Mouse (Mus musculus): Measurements from ENCODE around the gene Grik3. TPM values are rescaled to one million over a fixed set of nuclear protein-coding genes. Genes with fewer than 3 reads are reported as not detected.

Grik3 gene
- total RNA-seq, 1 experiment: 9.8 TPM

DNA sequence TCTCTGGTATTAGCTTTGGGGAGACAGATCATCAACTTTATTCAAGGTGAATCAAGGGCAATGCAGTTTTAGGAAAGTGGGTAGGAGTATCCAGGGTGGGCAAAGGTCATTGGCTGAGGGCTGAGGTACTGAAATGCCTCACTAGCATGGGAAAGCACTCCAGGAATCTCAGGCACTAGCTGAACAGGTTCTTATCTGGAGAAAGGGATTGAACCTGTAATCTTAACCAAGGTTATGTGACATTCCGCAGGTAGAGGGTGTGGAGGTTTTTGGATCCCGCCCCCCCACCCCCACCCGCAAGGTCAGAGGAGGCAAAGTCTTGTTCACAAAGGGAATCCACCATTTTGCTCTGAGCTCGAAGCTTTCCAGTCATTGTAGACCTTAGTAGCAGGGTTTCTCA, 93.4 kb downstream of the Grik3 start:
- Histone ChIP-seq H3K4me3 (ENCODE audit: insufficient read depth in 1 of 2, low read depth in 1 of 2, low read length in 2 of 2, poor library complexity in 1 of 2, severe bottlenecking in 1 of 2) (no peak overlapping the region), H3K9me3 (ENCODE audit: control insufficient read depth, insufficient read depth, low read depth, low read length) (no peaks in the 10 kb centered on the region), H3K9ac (ENCODE audit: insufficient read depth, low read depth, low read length, poor library complexity, severe bottlenecking) (no peak overlapping the region), H3K36me3 (ENCODE audit: control insufficient read depth, insufficient read depth, low read length, poor library complexity, severe bottlenecking) (no peaks in the 10 kb centered on the region), H3K4me1 (ENCODE audit: control insufficient read depth in 2 of 2, insufficient read depth in 2 of 2, low read length in 2 of 2, poor library complexity in 1 of 2) (peaks cover 7 to 64% of the 10 kb centered on the region in 2 experiments), H3K27ac (ENCODE audit: insufficient read depth, low read depth, low read length, poor library complexity, severe bottlenecking) (no peak overlapping the region)
- TF ChIP-seq HCFC1 (IDR thresholded peaks at IDR 0.05; ENCODE audit: borderline replicate concordance, insufficient read depth, low read length) (no peak), ZC3H11A (IDR thresholded peaks at IDR 0.05; ENCODE audit: borderline replicate concordance, low read depth, low read length) (no peak), CHD2 (IDR thresholded peaks at IDR 0.05; ENCODE audit: low read depth, low read length) (no peak), ZNF384 (IDR thresholded peaks at IDR 0.05; ENCODE audit: low read depth, low read length) (no peak), MAFK (IDR thresholded peaks at IDR 0.05; ENCODE audit: insufficient read depth, low read depth, low read length) (no peak)
- no peak for DNase-seq (ENCODE audit: low read depth, low spot score)
- in situ Hi-C loops (cut with MboI; ENCODE audit: low sequenced_read_pairs in 2 of 2, unreplicated experiment in 2 of 2): no loop called here

DNA sequence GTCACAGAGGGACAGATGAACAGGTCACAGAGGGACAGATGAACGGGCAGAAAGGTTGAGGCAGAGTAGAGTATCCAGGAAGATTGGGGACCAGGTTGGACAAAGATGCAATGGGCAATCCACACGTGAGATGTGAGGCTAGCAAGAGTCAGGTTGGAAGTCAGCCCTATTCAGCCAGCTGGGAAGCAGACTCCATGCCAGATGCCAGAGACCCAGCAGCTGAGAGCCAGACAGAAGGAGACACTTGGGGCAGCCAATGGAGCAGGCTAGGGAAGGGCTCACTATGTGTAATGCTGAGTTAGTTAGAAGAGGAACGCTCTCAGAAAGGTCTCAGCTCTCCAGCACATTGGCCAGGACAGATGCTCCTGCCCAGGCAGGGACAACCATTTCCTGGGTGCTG, 94.2 kb downstream of the Grik3 start:
- in situ Hi-C loops (cut with MboI; ENCODE audit: low sequenced_read_pairs in 2 of 2, unreplicated experiment in 2 of 2): no loop called here
- Histone ChIP-seq H3K27ac (ENCODE audit: insufficient read depth, low read depth, low read length, poor library complexity, severe bottlenecking) (no peak overlapping the region; the same call in 1 of the 2 replicates), H3K36me3 (ENCODE audit: control insufficient read depth, insufficient read depth, low read length, poor library complexity, severe bottlenecking) (no peaks in the 10 kb centered on the region), H3K4me1 (ENCODE audit: control insufficient read depth in 2 of 2, insufficient read depth in 2 of 2, low read length in 2 of 2, poor library complexity in 1 of 2) (peaks cover 5 to 64% of the 10 kb centered on the region in 2 experiments), H3K9me3 (ENCODE audit: control insufficient read depth, insufficient read depth, low read depth, low read length) (no peaks in the 10 kb centered on the region), H3K4me3 (ENCODE audit: insufficient read depth in 1 of 2, low read depth in 1 of 2, low read length in 2 of 2, poor library complexity in 1 of 2, severe bottlenecking in 1 of 2) (no peak overlapping the region), H3K9ac (ENCODE audit: insufficient read depth, low read depth, low read length, poor library complexity, severe bottlenecking) (no peak overlapping the region)
- no peak for TF ChIP-seq ZC3H11A (IDR thresholded peaks at IDR 0.05; ENCODE audit: borderline replicate concordance, low read depth, low read length)
- TF ChIP-seq MAFK (IDR thresholded peaks at IDR 0.05; ENCODE audit: insufficient read depth, low read depth, low read length): no peak
- TF ChIP-seq CHD2 (IDR thresholded peaks at IDR 0.05; ENCODE audit: low read depth, low read length): no peak
- TF ChIP-seq ZNF384 (IDR thresholded peaks at IDR 0.05; ENCODE audit: low read depth, low read length): no peak
- TF ChIP-seq HCFC1 (IDR thresholded peaks at IDR 0.05; ENCODE audit: borderline replicate concordance, insufficient read depth, low read length): no peak
- DNase-seq (ENCODE audit: low read depth, low spot score): no peak

DNA sequence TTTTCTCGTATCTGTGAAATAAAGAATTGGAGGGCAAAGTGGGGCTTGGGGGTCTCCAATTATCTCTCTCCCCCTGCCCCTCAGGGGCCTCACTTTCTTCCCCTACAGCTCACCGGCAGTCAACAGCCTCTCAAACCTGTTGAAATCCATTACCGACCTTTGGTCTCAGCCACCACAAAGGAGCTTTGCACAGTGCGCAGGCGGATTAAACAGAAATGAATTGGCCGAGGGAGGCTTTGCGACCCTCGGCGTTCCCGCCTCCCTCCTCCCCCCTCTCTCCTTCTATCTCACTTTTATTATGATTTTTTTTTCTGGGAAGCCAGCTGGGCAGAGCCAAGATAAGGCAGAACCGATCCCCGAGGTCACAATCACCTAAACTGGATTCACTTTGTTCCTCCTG, 97.1 kb downstream of the Grik3 start:
- DNase-seq (ENCODE audit: low read depth, low spot score): no peak
- TF ChIP-seq ZNF384 (IDR thresholded peaks at IDR 0.05; ENCODE audit: low read depth, low read length): no peak
- Histone ChIP-seq H3K36me3 (ENCODE audit: control insufficient read depth, insufficient read depth, low read length, poor library complexity, severe bottlenecking) (no peaks in the 10 kb centered on the region), H3K27ac (ENCODE audit: insufficient read depth, low read depth, low read length, poor library complexity, severe bottlenecking) (no peak overlapping the region), H3K4me1 (ENCODE audit: control insufficient read depth in 2 of 2, insufficient read depth in 2 of 2, low read length in 2 of 2, poor library complexity in 1 of 2) (peaks cover 5 to 67% of the 10 kb centered on the region in 2 experiments), H3K9ac (ENCODE audit: insufficient read depth, low read depth, low read length, poor library complexity, severe bottlenecking) (no peak overlapping the region), H3K4me3 (ENCODE audit: insufficient read depth in 1 of 2, low read depth in 1 of 2, low read length in 2 of 2, poor library complexity in 1 of 2, severe bottlenecking in 1 of 2) (no peak overlapping the region), H3K9me3 (ENCODE audit: control insufficient read depth, insufficient read depth, low read depth, low read length) (no peaks in the 10 kb centered on the region)
- in situ Hi-C loops (cut with MboI; ENCODE audit: low sequenced_read_pairs in 2 of 2, unreplicated experiment in 2 of 2): no loop called here

DNA sequence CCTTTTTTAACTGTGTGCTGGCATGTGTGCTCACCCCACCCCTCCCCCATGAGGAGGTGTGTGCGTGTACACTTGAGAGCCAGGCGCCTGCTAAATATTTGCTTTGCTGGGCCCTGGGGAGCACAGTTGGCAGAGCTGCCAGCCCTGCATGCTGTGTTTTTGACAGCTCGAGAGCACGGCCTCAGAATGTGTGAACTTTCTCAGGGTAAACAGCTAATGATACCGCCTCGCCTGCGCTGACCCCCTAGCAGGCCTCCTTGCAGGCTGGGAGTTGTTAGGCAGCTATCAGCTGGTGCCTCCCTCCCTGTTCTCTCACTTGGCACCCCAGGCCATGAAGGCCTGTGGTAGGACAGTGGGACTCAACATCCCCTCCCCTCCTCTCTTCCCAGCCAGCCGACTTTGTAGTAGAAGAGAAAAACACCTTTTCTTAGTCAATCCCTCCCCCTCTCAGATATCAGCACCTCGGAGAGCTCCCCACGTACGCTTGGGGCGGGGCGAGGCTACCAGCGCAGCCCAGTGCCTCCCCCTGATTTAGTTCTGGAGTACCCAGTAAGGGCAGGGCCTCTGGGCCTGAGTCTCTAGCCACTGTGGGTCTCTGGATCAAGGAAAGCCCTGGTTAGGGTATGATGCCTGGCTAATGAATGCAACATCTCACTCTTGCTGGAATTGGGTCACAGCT, 99.9 kb downstream of the Grik3 start:
- no peaks in the 10 kb centered on the region for H3K36me3 ChIP-seq (ENCODE audit: control insufficient read depth, insufficient read depth, low read length, poor library complexity, severe bottlenecking)
- no peak overlapping the region for H3K27ac ChIP-seq (ENCODE audit: insufficient read depth, low read depth, low read length, poor library complexity, severe bottlenecking)
- no peak for DNase-seq (ENCODE audit: low read depth, low spot score)
- no peak overlapping the region for H3K4me3 ChIP-seq (ENCODE audit: insufficient read depth in 1 of 2, low read depth in 1 of 2, low read length in 2 of 2, poor library complexity in 1 of 2, severe bottlenecking in 1 of 2)
- H3K9ac ChIP-seq (ENCODE audit: insufficient read depth, low read depth, low read length, poor library complexity, severe bottlenecking): no peak overlapping the region
- H3K9me3 ChIP-seq (ENCODE audit: control insufficient read depth, insufficient read depth, low read depth, low read length): no peaks in the 10 kb centered on the region
- in situ Hi-C loops (cut with MboI; ENCODE audit: low sequenced_read_pairs in 2 of 2, unreplicated experiment in 2 of 2): no loop called here
- peaks cover 0 to 54% of the 10 kb centered on the region in 2 experiments; a peak in 3 of 4 replicates for H3K4me1 ChIP-seq (ENCODE audit: control insufficient read depth in 2 of 2, insufficient read depth in 2 of 2, low read length in 2 of 2, poor library complexity in 1 of 2)
- TF ChIP-seq ZC3H11A (IDR thresholded peaks at IDR 0.05; ENCODE audit: borderline replicate concordance, low read depth, low read length) (no peak), CHD2 (IDR thresholded peaks at IDR 0.05; ENCODE audit: low read depth, low read length) (no peak), HCFC1 (IDR thresholded peaks at IDR 0.05; ENCODE audit: borderline replicate concordance, insufficient read depth, low read length) (no peak), ZNF384 (IDR thresholded peaks at IDR 0.05; ENCODE audit: low read depth, low read length) (no peak), MAFK (IDR thresholded peaks at IDR 0.05; ENCODE audit: insufficient read depth, low read depth, low read length) (no peak)

DNA sequence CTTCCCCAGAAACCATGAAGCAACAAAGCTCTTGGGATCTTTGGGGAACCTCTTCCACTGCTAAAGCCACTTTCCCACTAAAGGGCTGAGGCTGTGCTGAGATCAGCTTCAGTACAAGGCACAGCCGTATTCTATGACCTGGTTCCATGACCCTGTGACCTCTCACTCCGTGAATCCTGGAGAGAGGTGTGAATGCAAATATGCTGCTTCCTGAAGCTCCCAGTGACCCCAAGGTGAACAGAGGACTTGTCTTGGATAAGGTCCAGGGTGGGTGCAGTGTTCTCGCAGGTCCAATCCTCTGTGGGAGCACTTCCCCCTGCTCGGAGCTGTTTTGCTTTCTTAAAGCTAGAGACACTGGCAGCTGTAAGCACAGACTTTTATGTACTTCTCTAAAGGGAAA, 102.2 kb downstream of the Grik3 start:
- peaks cover 0 to 51% of the 10 kb centered on the region in 2 experiments; a peak in 3 of 4 replicates for H3K4me1 ChIP-seq (ENCODE audit: control insufficient read depth in 2 of 2, insufficient read depth in 2 of 2, low read length in 2 of 2, poor library complexity in 1 of 2)
- H3K9ac ChIP-seq (ENCODE audit: insufficient read depth, low read depth, low read length, poor library complexity, severe bottlenecking): no peak overlapping the region
- in situ Hi-C loops (cut with MboI; ENCODE audit: low sequenced_read_pairs in 2 of 2, unreplicated experiment in 2 of 2): no loop called here

More for the DNA sequence above, 102.2 kb downstream of the Grik3 start:
- DNase-seq (ENCODE audit: low read depth, low spot score): no peak
- Histone ChIP-seq H3K4me3 (ENCODE audit: insufficient read depth in 1 of 2, low read depth in 1 of 2, low read length in 2 of 2, poor library complexity in 1 of 2, severe bottlenecking in 1 of 2) (no peak overlapping the region), H3K27ac (ENCODE audit: insufficient read depth, low read depth, low read length, poor library complexity, severe bottlenecking) (no peak overlapping the region), H3K36me3 (ENCODE audit: control insufficient read depth, insufficient read depth, low read length, poor library complexity, severe bottlenecking) (no peaks in the 10 kb centered on the region), H3K9me3 (ENCODE audit: control insufficient read depth, insufficient read depth, low read depth, low read length) (no peaks in the 10 kb centered on the region)
- no peak for TF ChIP-seq ZNF384 (IDR thresholded peaks at IDR 0.05; ENCODE audit: low read depth, low read length)
- no peak for TF ChIP-seq HCFC1 (IDR thresholded peaks at IDR 0.05; ENCODE audit: borderline replicate concordance, insufficient read depth, low read length)
- no peak for TF ChIP-seq ZC3H11A (IDR thresholded peaks at IDR 0.05; ENCODE audit: borderline replicate concordance, low read depth, low read length)
- TF ChIP-seq CHD2 (IDR thresholded peaks at IDR 0.05; ENCODE audit: low read depth, low read length): no peak
- TF ChIP-seq MAFK (IDR thresholded peaks at IDR 0.05; ENCODE audit: insufficient read depth, low read depth, low read length): no peak
